Mouse (Mus musculus): ENCODE measurements around the gene Scd3. TPM values are rescaled to one million over a fixed set of nuclear protein-coding genes. Genes with fewer than 3 reads are reported as not detected.

The Scd3 gene
- polyA plus RNA-seq, 1 experiment: 0.06 TPM

GRCm38 (mm10) chr19:44287415-44288110 lies 84.5 kb downstream of the Scd3 start:
- H3K79me2 ChIP-seq (ENCODE audit: control insufficient read depth, insufficient read depth): no peaks in the 10 kb centered on the region
- TF ChIP-seq CTCF (IDR thresholded peaks at IDR 0.05; ENCODE audit: control insufficient read depth, insufficient read depth, insufficient read length) (no peak), MYOD1 (IDR thresholded peaks at IDR 0.05; ENCODE audit: control insufficient read depth, insufficient read length, low read depth) (no peak), MAX (IDR thresholded peaks at IDR 0.05) (no peak), USF1 (IDR thresholded peaks at IDR 0.05; ENCODE audit: low read depth) (no peak), FOSL1 (IDR thresholded peaks at IDR 0.05; ENCODE audit: insufficient read depth, low read length, poor library complexity, severe bottlenecking) (no peak), MYOG (IDR thresholded peaks at IDR 0.05; ENCODE audit: control insufficient read depth, extremely low read depth, insufficient read length) (no peak), CEBPB (IDR thresholded peaks at IDR 0.05; ENCODE audit: low read depth) (no peak)
- H3K36me3 ChIP-seq (ENCODE audit: control insufficient read depth, insufficient read depth): no peaks in the 10 kb centered on the region
- H3K79me3 ChIP-seq (ENCODE audit: low read depth): no peaks in the 10 kb centered on the region
- H3ac ChIP-seq (ENCODE audit: control insufficient read depth, insufficient read length, low read depth): no peak overlapping the region
- H3K27me3 ChIP-seq (ENCODE audit: control insufficient read depth, insufficient read depth, insufficient read length): no peaks in the 10 kb centered on the region
- H3K4me3 ChIP-seq (ENCODE audit: insufficient read depth, poor library complexity, severe bottlenecking): no peak overlapping the region

GRCm38 (mm10) chr19:44292083-44292482 lies 89.0 kb downstream of the Scd3 start:
- Histone ChIP-seq H3K27me3 (ENCODE audit: control insufficient read depth, insufficient read depth, insufficient read length) (no peaks in the 10 kb centered on the region), H3K79me2 (ENCODE audit: control insufficient read depth, insufficient read depth) (peaks cover 33% of the 10 kb centered on the region), H3ac (ENCODE audit: control insufficient read depth, insufficient read length, low read depth) (no peak overlapping the region), H3K4me3 (ENCODE audit: insufficient read depth, poor library complexity, severe bottlenecking) (no peak overlapping the region), H3K79me3 (ENCODE audit: low read depth) (peaks cover 32% of the 10 kb centered on the region), H3K36me3 (ENCODE audit: control insufficient read depth, insufficient read depth) (peaks cover 22% of the 10 kb centered on the region)
- TF ChIP-seq CEBPB (IDR thresholded peaks at IDR 0.05; ENCODE audit: low read depth) (no peak), MYOD1 (IDR thresholded peaks at IDR 0.05; ENCODE audit: control insufficient read depth, insufficient read length, low read depth) (no peak), FOSL1 (IDR thresholded peaks at IDR 0.05; ENCODE audit: insufficient read depth, low read length, poor library complexity, severe bottlenecking) (no peak), CTCF (IDR thresholded peaks at IDR 0.05; ENCODE audit: control insufficient read depth, insufficient read depth, insufficient read length) (no peak), MYOG (IDR thresholded peaks at IDR 0.05; ENCODE audit: control insufficient read depth, extremely low read depth, insufficient read length) (no peak), MAX (IDR thresholded peaks at IDR 0.05) (no peak), USF1 (IDR thresholded peaks at IDR 0.05; ENCODE audit: low read depth) (no peak)

DNA sequence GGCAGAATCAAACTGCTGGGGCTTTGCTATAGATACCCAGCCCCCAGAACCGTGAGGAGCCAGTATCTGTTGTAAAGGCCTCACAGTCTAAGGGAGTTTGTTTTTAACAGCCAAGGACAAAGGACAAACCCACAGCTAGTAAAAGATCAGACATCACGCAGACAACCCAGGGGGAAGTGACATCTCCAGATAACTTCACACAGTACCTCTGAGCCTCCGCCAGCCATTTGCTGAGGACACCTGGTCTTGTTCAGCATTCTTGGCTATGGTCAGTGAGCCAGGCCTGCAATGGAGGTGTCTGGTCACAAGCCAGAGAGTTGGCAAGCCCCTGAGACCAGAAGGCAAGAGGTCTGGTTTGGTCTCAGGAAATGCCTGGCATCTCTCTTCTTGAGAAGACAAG lies 89.4 kb downstream of the Scd3 start:
- TF ChIP-seq MYOD1 (IDR thresholded peaks at IDR 0.05; ENCODE audit: control insufficient read depth, insufficient read length, low read depth) (no peak), MAX (IDR thresholded peaks at IDR 0.05) (no peak), USF1 (IDR thresholded peaks at IDR 0.05; ENCODE audit: low read depth) (no peak), FOSL1 (IDR thresholded peaks at IDR 0.05; ENCODE audit: insufficient read depth, low read length, poor library complexity, severe bottlenecking) (no peak), CEBPB (IDR thresholded peaks at IDR 0.05; ENCODE audit: low read depth) (no peak), MYOG (IDR thresholded peaks at IDR 0.05; ENCODE audit: control insufficient read depth, extremely low read depth, insufficient read length) (no peak), CTCF (IDR thresholded peaks at IDR 0.05; ENCODE audit: control insufficient read depth, insufficient read depth, insufficient read length) (no peak)
- Histone ChIP-seq H3K36me3 (ENCODE audit: control insufficient read depth, insufficient read depth) (peaks cover 26% of the 10 kb centered on the region), H3K27me3 (ENCODE audit: control insufficient read depth, insufficient read depth, insufficient read length) (no peaks in the 10 kb centered on the region), H3ac (ENCODE audit: control insufficient read depth, insufficient read length, low read depth) (no peak overlapping the region), H3K79me2 (ENCODE audit: control insufficient read depth, insufficient read depth) (peaks cover 37% of the 10 kb centered on the region), H3K79me3 (ENCODE audit: low read depth) (peaks cover 36% of the 10 kb centered on the region), H3K4me3 (ENCODE audit: insufficient read depth, poor library complexity, severe bottlenecking) (no peak overlapping the region)

DNA sequence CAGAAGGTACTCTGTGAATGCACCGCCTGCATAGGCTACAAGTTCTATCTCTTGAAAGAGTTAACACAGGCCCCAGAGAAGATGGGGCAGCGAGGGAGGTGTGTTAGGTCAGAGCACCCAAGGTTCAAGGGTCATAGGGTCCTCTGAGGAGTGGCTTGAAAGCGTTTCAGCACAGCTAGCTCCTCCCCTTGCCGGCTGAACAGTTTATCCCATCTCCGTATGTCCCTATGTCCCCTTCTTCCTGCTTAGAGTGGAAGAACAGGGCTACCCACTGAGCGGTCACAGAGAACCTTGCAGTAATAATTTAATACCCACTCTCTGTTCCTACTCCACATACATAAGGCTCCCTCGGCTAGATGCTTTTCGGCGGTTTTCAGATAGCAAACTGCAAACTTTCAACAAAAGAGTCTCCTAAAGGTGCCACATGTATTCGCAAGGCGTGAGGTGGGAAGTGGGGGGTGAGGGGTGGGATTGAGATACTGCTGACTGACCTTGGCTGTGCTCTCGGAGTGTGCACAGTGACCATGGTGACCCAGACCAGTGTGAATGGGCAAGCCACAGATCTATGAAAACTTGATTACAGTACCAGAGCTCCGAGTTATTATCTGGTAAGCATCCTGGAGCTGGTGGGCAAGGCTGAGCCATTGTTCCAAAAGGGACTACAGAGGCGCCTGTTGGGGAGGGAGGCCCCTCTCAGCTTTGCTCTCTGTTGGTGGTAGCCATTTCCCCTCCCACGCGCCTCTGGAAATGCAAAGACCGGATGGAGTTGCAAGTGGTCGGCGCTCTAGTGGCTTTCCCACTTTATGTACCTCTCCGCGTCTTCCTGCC lies 90.1 kb downstream of the Scd3 start, which contains the start of gene Scd2:
TSS of gene Scd2 (plus strand) at position 734 of the 828 bp plus-strand sequence.
- Histone ChIP-seq H3K4me3 (ENCODE audit: insufficient read depth, poor library complexity, severe bottlenecking) (peak within 1 kb of the TSS; percentile 85), H3K79me2 (ENCODE audit: control insufficient read depth, insufficient read depth) (peaks cover 44% of the 10 kb centered on the region), H3K36me3 (ENCODE audit: control insufficient read depth, insufficient read depth) (peaks cover 33% of the 10 kb centered on the region), H3K79me3 (ENCODE audit: low read depth) (peaks cover 43% of the 10 kb centered on the region), H3ac (ENCODE audit: control insufficient read depth, insufficient read length, low read depth) (peak within 1 kb of the TSS; percentile 77), H3K27me3 (ENCODE audit: control insufficient read depth, insufficient read depth, insufficient read length) (no peaks in the 10 kb centered on the region)
- TF ChIP-seq MYOD1 (IDR thresholded peaks at IDR 0.05; ENCODE audit: control insufficient read depth, insufficient read length, low read depth) (no peak), MAX (IDR thresholded peaks at IDR 0.05) (peak; percentile 41)

Other genes with a start within 250 kb of the Scd3 start
- 0.09 TPM for gene Cpn1, start 216.7 kb upstream of the Scd3 start, polyA plus RNA-seq (2012; fragmentation: generic; extraction: Trizol)
- not detected for gene Cyp2c23, start 174.1 kb upstream of the Scd3 start, polyA plus RNA-seq (2012; fragmentation: generic; extraction: Trizol)
- gene Erlin1, start 133.5 kb upstream of the Scd3 start, polyA plus RNA-seq (2012; fragmentation: generic; extraction: Trizol): 14.8 TPM
- 9.7 TPM for gene Chuk, start 95.8 kb upstream of the Scd3 start, polyA plus RNA-seq (2012; fragmentation: generic; extraction: Trizol)
- gene Cwf19l1, start 67.4 kb upstream of the Scd3 start, polyA plus RNA-seq (2012; fragmentation: generic; extraction: Trizol): 16.5 TPM
- 70.4 TPM for gene Bloc1s2, start 56.8 kb upstream of the Scd3 start, polyA plus RNA-seq (2012; fragmentation: generic; extraction: Trizol)
- gene Pkd2l1, start 10.8 kb upstream of the Scd3 start, polyA plus RNA-seq (2012; fragmentation: generic; extraction: Trizol): not detected
- gene Scd2, start 90.4 kb downstream of the Scd3 start, polyA plus RNA-seq (2012; fragmentation: generic; extraction: Trizol): 144 TPM
- gene Scd4, start 129.8 kb downstream of the Scd3 start, polyA plus RNA-seq (2012; fragmentation: generic; extraction: Trizol): 0.05 TPM
- 47.1 TPM for gene Scd1, start 204.6 kb downstream of the Scd3 start, polyA plus RNA-seq (2012; fragmentation: generic; extraction: Trizol)

All from C2C12 (cell line).